Mouse (Mus musculus) megakaryocyte progenitor cell, adult 5-6 weeks (primary cell): ENCODE measurements at regions not wholly inside any gene's neighbourhood (a gene's known extent, or its start where the extent isn't known, plus 50 kb on each side); places are given as distances from the start of the nearest gene placed in this dataset.

Experiments used
- ATAC-seq: replicated peaks from 2 replicates; pipeline ENCODE4 v1.8.0; 2016; ENCODE audit warnings: mild to moderate bottlenecking, moderate TSS enrichment, inconsistent platforms; ENCODE audit not compliant: poor library complexity

DNA sequence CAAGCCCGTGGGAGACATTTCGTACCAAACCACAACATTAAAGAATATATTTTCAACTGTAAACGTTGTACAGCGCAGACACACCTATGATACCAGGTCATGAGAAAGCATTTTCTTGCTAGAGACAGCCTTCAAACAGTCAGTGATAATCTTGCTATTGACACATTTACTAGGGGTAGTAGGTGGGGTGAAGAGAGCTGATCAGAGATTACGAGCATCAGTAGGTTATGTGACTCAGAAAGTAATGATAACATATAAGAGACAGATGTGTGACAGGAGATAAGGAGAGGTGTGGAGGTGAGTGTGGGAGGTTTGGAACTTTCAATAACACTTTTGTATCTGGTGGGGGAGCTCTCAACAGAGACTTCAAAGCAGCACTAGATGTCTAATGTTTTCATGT, 231.5 kb upstream of the Satb1 start:
- ATAC-seq = no peak

DNA sequence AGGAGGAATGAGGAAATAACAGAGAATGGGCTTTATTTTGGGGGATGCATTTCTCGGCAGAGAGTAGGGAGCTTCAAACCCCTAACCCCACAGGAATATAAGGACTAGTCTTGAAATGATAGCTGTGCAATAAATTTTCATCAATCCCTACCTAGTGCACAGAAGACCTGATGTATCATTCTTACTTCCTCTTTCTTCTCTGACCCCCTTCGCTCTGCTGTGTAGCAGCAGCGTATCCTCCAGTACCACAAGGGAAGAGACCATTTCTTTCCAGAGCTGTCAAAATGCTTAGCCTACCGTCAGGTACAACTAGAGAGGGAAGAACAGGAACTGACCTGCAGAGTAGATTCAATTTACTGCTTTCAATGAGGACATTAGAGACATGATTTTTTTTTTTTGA, 230.0 kb upstream of the Satb1 start:
- ATAC-seq = peak; percentile 80

DNA sequence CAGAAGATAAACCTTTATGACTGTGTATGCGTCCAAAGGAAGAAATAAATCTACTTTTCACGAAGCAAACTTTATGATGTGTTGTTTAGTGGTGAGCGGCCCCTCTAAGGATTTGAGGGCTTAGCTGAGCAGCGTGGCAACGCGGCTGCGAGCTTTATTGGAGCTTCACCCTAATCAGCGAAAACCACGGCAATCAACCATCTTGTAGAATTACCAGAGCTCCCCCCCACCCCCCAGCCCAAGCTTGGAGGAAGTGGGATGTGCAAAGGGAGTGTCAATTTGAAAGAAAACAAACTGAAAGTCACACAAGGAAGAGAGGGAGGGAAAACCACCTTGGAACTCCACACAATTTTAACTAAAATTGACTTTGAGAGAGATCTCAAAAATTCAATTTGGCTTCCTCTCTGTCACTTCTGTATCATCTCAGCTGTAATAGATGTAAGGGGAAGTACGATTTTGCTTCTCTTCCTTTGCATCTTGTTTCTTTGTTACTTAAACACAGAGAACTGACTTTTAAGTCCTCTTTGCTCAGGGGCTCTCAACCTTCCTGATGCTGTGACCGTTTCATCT, 229.1 kb upstream of the Satb1 start:
- ATAC-seq = no peak

DNA sequence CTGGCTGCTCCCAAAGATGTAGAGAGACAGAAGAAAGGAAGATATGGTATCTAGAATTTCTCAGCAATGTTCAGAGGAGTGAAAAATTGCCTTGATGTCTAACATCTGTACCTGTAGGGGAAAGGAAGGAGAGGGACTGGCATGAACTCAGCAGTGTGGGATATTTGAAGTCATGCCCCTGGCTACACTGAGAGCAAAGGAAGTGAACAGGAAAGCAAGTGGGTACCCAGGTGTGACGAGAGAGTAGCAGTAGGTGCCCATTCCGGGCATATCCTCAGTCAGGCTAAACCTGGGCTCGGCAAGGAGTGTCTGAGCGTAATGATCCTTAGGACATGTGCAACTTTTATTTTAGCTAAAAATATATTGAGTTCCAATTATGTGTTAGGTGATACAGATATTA, 203.4 kb upstream of the Satb1 start:
- ATAC-seq = no peak

DNA sequence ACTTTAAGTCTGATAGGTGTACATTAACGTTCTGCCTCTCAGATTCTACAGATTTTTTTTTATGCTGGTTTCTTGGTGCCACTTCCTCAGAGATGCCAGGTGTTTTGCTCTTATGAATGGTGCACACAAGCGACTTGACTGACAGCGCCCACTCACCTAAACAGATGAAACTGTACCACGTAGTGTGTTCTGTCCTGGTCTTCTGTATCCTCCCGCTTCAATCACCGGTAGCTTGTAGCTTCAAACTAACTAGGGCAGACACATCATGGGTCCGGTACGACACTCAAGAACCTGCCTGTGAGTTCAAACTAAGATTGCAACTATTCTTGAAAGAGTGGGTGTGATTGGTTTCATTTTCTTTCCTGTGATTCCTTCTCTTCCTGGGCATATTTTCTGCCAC, 198.0 kb upstream of the Satb1 start:
- ATAC-seq = no peak

DNA sequence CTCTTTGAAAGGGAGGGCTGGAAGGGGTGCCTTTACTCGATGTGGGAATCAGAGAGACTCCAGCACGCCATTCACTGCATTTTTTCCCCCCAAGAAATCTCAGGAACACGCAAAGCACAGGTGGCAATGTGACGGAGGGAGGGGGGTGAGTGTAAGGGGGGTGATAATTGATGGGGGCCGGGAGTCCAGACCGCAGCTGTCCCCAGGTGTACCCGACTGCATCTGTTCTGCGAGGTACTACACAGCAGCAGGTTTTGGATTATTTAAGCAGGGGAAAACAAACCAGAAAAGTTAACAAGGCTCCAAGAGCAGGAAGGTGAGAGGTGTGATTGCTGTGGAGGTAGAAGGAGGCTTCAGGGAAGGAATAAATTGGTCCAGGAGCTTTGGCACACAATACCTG, 153.8 kb upstream of the Satb1 start:
- no peak for ATAC-seq

DNA sequence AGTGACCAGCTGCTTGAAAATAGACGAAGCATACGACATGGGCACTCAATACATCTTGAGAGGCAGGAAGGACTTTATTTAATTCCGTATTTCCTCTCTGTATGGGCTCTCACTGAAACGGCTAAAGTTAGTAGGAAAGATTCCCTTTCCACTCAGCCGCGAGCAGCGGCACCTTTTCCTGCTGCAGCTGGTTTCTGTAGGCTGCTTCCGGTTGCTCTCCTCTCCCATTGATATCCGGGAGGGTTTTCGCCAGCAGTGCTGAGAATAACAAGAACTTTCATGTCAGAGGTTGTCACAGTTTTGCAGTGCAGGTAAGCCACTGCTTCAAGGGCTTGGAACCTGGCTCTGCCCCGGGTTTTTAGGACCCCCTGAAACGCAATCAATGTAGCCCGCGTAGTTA, 153.1 kb upstream of the Satb1 start:
- no peak for ATAC-seq

DNA sequence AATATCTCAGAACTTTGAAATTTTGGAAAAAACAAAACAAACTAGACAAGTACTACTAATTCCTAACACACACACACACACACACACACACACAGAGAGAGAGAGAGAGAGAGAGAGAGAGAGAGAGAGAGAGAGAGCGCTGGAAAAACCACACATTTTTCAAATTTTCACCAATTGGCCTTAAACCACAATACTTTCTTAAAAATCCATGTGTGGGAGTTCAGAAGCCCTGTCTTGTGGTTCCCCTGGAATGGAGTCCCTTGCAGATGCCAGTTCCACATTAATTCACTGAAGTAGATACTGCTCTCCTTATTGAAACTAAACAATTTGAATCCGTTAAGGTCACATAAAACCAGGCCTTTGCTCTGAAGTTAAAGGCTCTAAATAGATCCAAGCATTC, 146.0 kb upstream of the Satb1 start:
- no peak for ATAC-seq

DNA sequence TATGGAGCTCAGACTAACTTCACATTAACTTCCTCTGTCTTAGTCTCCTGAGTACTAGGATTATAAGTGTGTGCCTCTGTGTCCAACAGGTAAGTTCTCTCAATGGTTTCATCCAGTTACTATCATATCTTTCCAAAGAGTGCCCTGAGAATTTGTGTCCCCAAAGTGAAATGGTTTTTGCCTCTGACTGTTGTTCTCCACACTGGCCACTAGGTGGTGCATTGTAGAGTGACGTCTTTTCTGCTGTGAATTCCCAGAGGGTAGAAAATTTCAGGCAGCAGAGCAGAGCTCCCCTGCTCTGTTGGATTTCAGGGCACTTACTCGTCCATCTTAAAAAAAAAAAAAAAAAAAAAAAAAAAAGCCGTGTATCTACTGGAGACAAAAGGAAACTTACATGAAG, 138.4 kb upstream of the Satb1 start:
- peak; percentile 61; the same call in 1 of the 2 replicates for ATAC-seq

DNA sequence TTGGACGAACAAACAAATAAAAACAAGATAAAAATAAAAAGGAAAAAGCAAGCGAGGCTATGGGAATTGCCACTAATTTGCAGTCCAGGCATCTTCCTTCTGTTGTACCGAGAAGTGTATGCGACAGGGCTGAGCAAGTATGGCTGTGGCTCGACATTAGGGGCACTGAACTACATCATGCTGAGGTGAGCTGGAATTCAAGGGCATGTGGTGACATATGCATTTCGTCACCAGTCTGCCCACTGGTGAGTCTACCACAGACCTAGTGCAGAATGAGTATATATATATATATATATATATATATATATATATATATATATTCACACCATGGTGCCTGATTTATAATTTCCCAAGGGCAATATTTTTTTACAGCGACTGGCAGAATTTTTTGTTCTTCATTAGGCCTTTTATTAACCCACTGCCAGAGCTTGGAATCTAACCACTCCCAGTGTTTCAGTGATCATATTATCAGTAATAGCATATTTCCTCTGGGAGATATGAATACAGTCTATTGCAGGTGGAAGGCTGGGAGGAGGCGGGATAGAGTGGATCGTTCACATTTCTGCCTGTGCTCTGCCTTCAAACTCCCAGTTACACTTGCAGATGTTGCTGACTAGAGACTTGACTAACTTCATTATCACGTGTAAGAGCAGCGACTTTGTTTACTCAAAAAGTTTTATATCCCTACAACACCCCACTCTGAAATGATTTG, 133.6 kb upstream of the Satb1 start:
- ATAC-seq = no peak

DNA sequence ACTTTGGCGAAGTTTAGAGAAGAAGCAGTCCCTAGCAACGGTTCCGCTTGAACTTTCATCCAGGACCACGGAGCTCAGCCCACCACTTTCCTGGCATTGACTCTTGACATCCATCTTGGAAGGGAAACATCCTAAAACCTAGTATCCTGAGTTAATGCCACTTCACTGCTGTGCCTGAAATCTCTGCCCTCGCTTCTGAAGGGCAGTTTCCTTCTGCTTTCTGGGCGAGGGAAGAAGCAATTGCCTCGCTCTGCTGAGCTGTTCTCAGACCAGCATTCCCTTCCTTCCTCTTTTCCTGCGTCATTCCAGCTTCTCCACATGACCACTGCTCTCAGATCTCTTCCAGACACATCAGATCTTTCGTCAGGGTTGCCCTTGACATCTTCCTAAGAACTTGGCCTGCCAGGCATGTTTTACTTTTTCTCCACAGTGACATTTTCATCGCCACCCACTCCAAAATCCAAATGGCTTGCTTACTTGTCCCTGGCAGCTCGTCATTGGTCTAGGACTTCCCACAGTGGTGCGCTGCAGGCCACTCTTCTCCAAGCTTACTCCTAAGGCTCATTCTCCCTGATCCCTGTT, 129.5 kb upstream of the Satb1 start:
- peak; percentile 54 for ATAC-seq

DNA sequence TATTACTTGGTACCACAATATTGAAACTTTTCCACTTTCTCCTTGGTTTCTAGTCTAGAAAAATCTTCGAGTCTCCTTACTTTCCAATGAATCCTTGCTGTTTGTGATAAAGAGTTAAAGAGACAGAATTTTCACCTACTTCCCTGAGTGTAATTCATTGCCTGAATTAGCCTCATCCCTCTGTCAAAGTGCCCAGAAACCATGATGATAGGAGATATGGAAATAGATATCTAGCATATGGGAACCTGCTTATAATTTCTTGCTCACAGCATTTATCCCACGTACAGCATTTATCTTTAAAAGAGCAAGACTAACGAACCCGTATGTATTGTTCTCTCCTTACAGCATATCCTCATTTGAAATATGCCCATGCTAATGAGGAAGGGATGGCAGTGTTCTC, 128.2 kb upstream of the Satb1 start:
- no peak for ATAC-seq

DNA sequence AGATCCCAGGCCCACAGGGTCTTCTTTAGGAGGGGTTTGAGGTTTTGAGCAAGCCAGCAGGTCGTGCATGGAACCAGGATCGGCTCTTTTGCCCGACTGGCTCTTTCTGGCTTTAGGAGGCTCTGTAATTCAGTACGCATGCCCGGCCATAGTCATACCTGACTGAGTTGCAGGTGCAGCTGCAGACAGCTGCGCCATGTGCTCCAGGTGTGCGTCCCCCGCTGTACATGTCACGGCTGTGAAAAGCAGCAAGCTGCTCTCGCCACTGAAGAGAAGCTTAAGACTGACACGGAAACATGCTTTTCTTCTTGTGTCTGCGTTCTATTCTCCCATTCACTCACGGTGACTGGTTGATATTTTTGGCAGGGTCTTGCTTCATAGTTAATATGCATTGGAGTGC, 123.2 kb upstream of the Satb1 start:
- ATAC-seq = no peak

DNA sequence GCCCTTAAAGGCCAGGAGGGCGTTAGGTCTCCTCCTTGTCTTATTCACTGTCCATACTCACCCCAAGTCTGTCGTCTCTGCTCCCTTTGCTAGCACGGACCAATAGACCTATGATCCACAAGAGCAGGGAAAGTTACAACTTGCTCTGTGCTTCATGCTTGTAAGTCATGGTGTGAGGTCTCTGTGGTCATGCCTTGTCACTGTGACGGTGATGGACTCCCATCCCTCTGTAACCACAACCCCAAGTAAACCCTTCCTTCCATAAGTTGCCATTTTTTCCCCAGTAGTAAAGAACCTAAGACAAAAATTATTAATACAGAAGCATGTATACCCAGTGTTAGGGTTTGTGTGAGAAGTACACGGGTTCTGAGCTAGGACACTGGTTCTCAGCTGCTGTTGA, 104.6 kb upstream of the Satb1 start:
- no peak for ATAC-seq

DNA sequence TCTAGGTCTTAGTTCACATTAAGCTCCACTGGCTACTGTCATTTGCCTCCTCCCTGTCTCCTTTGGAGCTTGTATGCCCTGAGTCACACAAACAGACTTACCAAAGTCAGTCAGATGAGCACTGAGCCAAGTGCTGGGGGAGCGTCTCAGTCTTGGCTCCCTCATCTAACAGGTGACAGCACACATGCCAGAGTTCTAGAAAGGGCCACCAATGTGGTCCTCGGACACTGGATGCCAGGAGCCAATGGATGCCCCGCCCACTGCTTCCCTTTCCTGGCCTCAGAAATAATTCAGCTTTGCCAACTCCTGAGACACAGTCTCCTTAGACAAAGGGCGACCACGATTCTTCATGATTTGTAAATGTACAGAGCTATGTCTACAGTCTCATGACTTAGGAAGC, 103.0 kb upstream of the Satb1 start:
- ATAC-seq = no peak

DNA sequence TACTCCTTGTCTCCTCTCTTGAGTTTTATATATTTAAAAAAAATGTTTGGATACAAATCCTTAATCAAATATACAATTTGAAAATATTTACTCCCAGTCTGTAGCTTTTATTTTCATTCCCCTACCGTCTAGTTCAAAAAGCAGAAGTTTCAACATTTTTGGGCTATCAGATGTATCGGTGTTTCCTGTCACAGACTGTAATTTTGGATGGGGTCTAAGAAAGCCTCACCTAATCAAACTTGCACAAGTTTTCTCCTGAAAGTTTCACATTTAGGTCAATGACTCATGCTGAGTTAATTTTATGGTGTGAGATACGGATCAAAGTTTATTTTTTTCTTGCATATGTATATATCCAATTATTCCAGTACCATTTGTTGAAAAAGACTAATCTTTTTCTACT, 93.3 kb upstream of the Satb1 start:
- ATAC-seq = peak; percentile 69

DNA sequence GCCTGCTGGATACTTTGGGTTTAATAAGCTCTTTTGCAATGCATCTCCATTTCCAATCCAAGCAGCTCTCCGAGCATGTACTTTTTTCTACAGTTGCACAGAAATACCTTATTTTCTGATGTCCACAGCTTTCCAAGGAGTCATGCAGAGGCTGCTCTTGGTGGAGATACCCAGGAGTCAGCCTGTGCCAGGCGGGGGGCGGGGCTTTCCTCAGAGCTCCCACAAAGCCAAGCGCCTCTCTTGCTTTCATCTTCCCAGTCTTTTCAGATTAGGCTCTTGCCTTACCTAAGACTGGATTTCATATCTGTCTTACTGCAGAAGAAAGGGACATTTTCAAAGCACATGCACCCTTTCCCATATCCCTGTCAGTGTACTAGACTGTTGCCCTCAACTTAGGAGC, 73.9 kb upstream of the Satb1 start:
- ATAC-seq = no peak

DNA sequence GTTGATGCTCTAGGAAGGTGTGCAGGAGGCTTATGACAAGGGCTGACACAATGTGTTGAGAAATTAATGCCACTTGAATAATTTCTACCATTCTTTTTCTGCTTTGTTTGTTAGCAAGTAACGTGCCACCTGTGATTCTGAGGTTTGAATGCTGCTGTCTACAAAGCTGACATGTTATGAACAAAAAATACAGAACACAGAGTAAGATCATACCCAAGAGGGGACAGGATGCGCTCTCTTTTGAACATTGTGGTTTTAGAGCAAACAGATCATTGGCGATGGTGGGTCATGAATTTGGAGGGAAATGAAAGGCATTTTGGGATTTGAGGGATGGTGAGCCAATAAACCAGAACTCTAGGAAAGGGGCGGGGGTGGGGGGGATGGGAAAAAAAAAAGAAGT, 73.3 kb upstream of the Satb1 start:
- ATAC-seq = no peak

DNA sequence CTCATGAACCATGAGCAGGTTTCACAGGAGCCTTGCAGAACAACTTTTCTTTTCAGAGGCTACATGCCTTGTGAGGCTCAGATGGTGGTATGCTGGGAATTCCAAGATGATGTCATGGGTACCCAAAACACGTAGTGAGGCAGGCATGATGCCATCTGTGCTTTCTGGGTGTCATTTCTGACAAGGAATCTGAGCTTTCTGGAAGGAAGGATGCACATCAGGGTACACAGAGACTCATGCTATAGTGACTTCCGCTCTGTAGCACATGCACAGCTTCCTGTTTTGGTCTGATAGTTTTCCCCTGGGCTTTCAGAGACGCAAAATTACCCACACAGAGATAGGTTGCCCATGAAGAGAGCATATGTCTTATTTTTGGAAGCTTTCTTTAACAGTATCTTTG, 70.8 kb upstream of the Satb1 start:
- ATAC-seq = peak; percentile 64

DNA sequence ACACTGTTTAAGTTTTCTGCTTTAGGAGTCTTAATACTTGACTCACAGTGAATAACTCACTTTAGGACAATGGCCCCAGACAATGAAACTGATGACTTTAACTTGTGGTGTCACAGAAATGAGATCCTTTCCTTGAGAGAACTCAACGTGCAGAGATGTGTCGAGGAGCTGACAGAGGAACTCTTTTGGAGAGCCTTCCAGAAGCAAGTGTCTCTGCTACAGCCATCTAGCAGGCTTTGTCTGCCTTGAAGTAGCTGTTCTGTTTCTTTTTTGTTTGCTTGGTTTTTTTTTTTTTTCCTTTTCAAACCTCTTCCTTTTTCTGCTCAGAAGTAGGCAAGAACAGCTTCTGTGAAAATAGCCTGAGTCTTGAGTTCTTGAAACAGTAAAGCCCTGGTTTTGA, 66.3 kb upstream of the Satb1 start:
- ATAC-seq = no peak

DNA sequence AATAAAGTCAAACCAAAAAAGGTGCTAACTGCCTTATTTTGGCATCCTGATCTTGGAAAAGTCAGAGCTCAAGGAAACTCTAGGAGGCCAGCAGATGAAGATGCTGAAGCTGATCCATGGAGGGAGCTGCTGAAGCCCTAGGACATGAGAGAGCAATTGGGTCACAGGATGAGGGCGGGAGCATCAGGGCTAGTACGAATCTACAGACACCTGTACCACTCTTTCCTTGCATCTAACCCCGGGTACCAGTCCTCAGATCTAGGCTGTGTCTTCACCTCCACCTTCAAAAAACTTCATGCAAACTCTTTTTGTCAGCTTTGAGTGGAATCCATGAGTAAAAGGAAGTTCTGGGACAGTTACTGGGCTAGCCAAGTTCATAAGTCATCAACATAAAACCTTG, 63.1 kb upstream of the Satb1 start:
- no peak for ATAC-seq

DNA sequence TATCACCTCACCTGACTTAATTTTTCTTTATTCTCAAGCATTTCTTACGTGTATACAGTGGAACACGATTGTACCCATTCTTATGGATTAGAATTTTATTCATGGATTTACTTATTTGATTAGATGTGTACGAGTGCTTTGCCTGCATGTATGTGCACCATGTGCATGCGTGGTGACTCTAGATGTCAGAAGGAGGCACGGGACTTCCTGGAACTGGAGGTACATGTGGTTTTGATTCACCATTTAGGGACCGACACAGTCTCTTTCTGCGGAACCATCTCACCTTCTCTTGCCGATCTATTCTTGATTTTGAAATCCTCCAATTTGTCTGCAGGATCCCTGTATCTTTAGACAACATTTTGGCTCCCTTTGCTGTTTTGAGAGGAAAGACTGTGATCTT, 61.2 kb upstream of the Satb1 start:
- no peak for ATAC-seq

DNA sequence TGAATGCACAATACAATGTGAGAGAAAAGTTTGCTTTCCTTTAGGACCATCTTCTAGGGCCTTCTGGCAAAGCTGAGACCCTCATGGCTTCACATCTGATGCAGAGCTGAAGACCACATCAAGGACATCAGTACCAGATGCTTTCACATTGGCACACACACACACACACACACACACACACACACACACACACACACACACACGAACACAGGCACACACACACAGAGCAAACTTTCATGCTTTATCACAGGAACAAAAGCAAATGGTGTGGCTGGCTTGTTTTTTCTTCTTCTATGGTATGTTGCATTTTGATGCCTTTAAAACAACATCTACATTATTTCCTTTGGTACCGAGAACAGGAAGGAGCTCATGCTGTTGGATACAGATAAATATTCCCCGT, 59.8 kb upstream of the Satb1 start:
- ATAC-seq = no peak
